Mouse (Mus musculus) embryonic facial prominence, embryonic 11.5 days (tissue): ENCODE data around the gene Ftl1. TPM values are rescaled to one million over a fixed set of nuclear protein-coding genes. Genes with fewer than 3 reads are reported as not detected.
"Not testable (repeated sequence)": the region's sequence is repeated elsewhere in the genome, so short reads cannot be mapped to it uniquely, and the experiment has no call there.

ENCODE experiments used
- ATAC-seq: fragments of 200-750 bp; cut with Nextera tagmentation; replicated peaks from 2 replicates; pipeline ENCODE4 v1.8.0; 2017; ENCODE audit warnings: low read depth; ENCODE audit not compliant: insufficient number of reproducible peaks, low FRiP score, low TSS enrichment
- DNase-seq: peaks from one replicate; pipeline ENCODE4 v3.0.0-alpha.2; 2015; ENCODE audit warnings: low spot score
- H3K27ac ChIP-seq: fragments of 300-500 bp; sonication (generic); replicated peaks from 2 replicates; pipeline ENCODE4 v1.5.1; 2014; ENCODE audit warnings: mild to moderate bottlenecking, low read depth, low read length, control low read depth
- H3K27me3 ChIP-seq: fragments of 300-500 bp; sonication (generic); 2 replicates; pipeline ENCODE4 v1.6.1; 2014; ENCODE audit warnings: mild to moderate bottlenecking, low read length, moderate library complexity, mixed read lengths; ENCODE audit not compliant: control insufficient read depth, insufficient read depth
- H3K36me3 ChIP-seq: fragments of 300-500 bp; sonication (generic); replicated peaks from 2 replicates; pipeline ENCODE4 v1.6.1; 2014; ENCODE audit warnings: low read depth, mild to moderate bottlenecking, low read length, moderate library complexity, mixed read lengths; ENCODE audit not compliant: control insufficient read depth, insufficient read depth
- H3K4me1 ChIP-seq: fragments of 300-500 bp; sonication (generic); 2 replicates; pipeline ENCODE4 v1.6.1; 2014; ENCODE audit warnings: low read length, mixed read lengths; ENCODE audit not compliant: control insufficient read depth, insufficient read depth
- H3K4me2 ChIP-seq: fragments of 300-500 bp; sonication (generic); 2 replicates; pipeline ENCODE4 v1.6.1; 2014; ENCODE audit warnings: low read depth, mild to moderate bottlenecking, control low read depth, low read length, moderate library complexity
- H3K4me3 ChIP-seq: fragments of 300-500 bp; sonication (generic); 2 replicates; pipeline ENCODE4 v1.5.1; 2014; ENCODE audit warnings: low read depth, low read length, control low read depth
- H3K9ac ChIP-seq: fragments of 300-500 bp; sonication (generic); replicated peaks from 2 replicates; pipeline ENCODE4 v1.6.1; 2014; ENCODE audit warnings: mild to moderate bottlenecking, control low read depth, low read length
- H3K9me3 ChIP-seq: fragments of 300-500 bp; sonication (generic); replicated peaks from 2 replicates; pipeline ENCODE4 v1.6.1; 2016; ENCODE audit warnings: mild to moderate bottlenecking, low read length, inconsistent platforms, mixed read lengths; ENCODE audit not compliant: control insufficient read depth
- WGBS: fragments of 180-500 bp; shearing (Covaris S2); extraction: QIAGEN DNeasy Blood & Tissue Kit; methylation state at CpG from one replicate; pipeline ENCODE4 v1.1.7; 2014; 5-methylcytosine and 5-hydroxymethylcytosine counted together
- polyA plus RNA-seq: library from polyadenylated mRNA; unstranded; fragments of >200 nt; fragmentation: Nextera tagmentation; extraction: Ambion mirVana; gene quantifications from 2 replicates; pipeline ENCODE4 v1.2.1, GENCODE M21; 2014

The Ftl1 gene
- polyA plus RNA-seq, 1 experiment from 2014 or later, result 4,830 TPM

DNA sequence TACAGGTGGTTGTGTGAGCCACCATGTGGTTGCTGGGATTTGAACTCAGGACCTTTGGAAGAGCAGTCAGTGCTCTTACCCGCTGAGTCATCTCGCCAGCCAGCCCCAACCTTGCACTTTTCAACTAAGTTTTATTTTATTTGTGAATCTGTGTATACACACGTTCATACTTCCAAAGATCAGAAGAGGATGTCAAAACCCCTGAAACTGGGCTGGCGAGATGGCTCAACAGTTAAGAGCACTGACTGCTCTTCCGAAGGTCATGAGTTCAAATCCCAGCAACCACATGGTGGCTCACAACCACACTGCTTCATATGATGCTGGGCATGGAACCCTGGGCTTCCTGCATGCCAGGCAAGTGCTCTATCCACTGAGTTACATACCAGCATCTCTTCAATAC is 25.3 kb upstream of the Ftl1 start:
- not testable (repeated sequence) for H3K4me3 ChIP-seq, H3K4me1 ChIP-seq, H3K36me3 ChIP-seq, H3K9ac ChIP-seq, H3K27ac ChIP-seq, ATAC-seq, H3K4me2 ChIP-seq, H3K9me3 ChIP-seq, DNase-seq, H3K27me3 ChIP-seq
- 92% methylated on average over 5 of the region's 5 CpGs for WGBS

DNA sequence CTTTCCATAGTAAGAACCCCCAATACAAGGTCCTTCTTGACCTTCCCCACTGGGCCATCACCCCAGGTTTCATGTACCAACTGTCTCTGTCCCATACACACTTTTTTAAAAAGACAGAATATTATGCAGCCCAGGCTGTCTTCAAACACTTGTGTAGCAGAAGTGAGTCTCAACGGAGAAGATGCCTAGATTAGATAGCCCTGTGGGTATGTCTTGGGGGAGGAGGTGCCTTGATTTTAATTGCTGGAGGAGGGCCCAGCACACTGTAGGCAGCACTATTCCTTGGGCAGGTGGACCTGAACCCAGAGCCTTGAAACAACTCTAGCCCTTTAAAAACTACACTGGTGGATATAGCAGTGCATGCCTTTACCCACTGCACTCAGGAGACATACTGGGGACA is 22.5 kb upstream of the Ftl1 start:
- no peak for ATAC-seq
- H3K27me3 ChIP-seq, result no peaks in the 10 kb centered on the region
- H3K9me3 ChIP-seq, result no peaks in the 10 kb centered on the region
- no peak overlapping the region for H3K9ac ChIP-seq
- H3K4me1 ChIP-seq, result no peaks in the 10 kb centered on the region
- WGBS, result 90% methylated on average over 1 of the region's 1 CpGs
- no peaks in the 10 kb centered on the region for H3K36me3 ChIP-seq
- no peak overlapping the region for H3K4me2 ChIP-seq
- no peak overlapping the region for H3K4me3 ChIP-seq
- DNase-seq, result no peak
- no peak overlapping the region for H3K27ac ChIP-seq

DNA sequence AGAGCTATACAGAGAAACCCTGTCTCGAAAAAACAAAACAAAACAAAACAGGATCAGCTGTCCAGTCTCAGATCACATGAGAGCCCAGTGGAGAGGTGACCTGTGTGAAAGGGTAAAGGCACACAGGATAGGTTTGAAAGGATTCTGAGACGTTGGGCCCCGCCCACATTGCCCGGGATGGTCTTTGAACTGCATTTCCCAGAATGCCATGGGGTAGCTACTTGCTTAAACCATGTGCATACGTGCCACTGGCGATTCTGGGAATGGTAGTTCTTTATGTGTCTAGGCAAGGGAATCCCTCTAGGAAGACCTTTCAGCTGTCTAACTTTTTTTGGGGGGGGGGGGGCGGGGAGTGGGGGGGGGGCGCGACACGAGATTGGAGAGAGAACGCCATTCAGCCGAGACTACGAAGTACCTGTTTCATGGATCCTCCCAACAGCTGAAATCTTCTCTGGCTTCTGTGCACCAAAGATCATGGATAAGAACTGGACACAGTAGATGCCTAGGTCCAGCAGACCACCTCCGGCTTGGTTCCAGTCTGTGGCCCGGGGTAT is 21.8 kb upstream of the Ftl1 start, which contains the start of gene Tulp2:
Gene Tulp2 (plus strand): TSS at position 504 of the 554 bp plus-strand sequence.
- Histone ChIP-seq H3K4me1 (no peaks in the 10 kb centered on the region), H3K9me3 (no peaks in the 10 kb centered on the region), H3K4me2 (no peak within 1 kb of the TSS), H3K27me3 (no peaks in the 10 kb centered on the region), H3K36me3 (no peaks in the 10 kb centered on the region), H3K4me3 (no peak within 1 kb of the TSS), H3K9ac (no peak within 1 kb of the TSS), H3K27ac (no peak within 1 kb of the TSS)
- DNase-seq, result peak; percentile 78
- WGBS, result 55% methylated on average over 15 of the region's 15 CpGs
- peak; percentile 64; the same call in 1 of the 2 replicates for ATAC-seq

DNA sequence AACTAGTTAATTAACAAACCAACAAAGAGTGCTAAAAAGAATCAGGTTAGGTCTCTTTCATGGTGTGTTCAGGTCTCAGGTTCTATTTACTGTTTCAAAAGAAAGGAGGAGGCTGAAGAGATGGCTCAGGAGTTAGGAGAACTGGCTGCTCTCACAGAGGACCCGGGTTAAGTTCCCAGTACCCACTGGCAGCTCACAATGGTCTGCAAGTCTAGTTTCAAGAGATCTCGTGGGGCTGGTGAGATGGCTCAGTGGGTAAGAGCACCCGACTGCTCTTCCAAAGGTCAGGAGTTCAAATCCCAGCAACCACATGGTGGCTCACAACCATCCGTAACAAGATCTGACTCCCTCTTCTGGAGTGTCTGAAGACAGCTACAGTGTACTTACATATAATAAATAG is 20.6 kb upstream of the Ftl1 start:
- H3K9ac ChIP-seq, DNase-seq, H3K4me1 ChIP-seq, H3K36me3 ChIP-seq, H3K27me3 ChIP-seq, H3K4me2 ChIP-seq, H3K4me3 ChIP-seq, ATAC-seq, H3K9me3 ChIP-seq, H3K27ac ChIP-seq: not testable (repeated sequence)
- 75% methylated on average over 3 of the region's 4 CpGs for WGBS

DNA sequence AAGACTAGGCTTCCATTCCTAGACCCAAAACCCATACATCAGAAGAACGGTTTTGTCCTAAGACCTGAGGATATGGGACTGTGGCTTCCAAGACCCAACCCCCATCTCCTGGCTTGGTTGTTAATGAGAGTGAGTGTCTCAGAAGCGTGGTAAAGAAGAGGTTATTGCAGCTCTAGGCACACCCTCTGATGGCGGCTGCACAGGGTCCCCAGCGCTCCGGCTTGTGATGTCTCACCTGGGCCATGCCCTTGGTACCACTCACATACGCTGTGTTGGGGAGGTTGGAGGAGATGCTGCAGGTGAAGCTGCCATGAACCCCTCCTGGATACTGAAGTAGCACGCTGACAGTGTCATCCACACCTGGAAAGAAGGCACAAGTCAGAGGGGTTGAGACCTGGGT is 19.1 kb upstream of the Ftl1 start:
- Histone ChIP-seq H3K27me3 (no peaks in the 10 kb centered on the region), H3K36me3 (no peaks in the 10 kb centered on the region), H3K9ac (no peak overlapping the region), H3K4me1 (no peaks in the 10 kb centered on the region), H3K27ac (no peak overlapping the region), H3K9me3 (no peaks in the 10 kb centered on the region), H3K4me2 (no peak overlapping the region), H3K4me3 (no peak overlapping the region)
- 94% methylated on average over 7 of the region's 7 CpGs for WGBS
- DNase-seq, result no peak
- ATAC-seq, result 0 out of 2 replicates have a peak, but pooled peaks have one; percentile 4

DNA sequence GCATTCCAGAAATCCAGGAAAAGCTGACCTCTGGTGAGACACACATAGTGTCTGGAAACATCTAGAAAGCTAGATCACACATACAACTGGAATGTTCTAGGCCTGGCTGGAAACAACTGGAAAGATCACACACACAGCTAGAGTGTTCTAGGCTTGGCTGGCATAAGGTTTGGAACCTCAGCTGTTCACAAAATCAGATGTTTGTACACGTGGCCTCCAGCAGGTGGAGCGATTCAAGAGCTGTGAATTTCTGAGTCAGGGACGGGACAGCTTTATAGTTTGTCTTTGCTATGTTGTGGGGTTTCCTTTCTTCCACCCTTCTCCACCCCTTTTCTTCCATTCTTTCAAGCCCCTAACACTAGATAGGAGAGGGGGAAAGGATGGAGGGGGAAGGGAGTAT is 17.3 kb upstream of the Ftl1 start:
- no peak overlapping the region for H3K4me2 ChIP-seq
- peak; percentile 74 for DNase-seq
- no peak overlapping the region for H3K9ac ChIP-seq
- no peaks in the 10 kb centered on the region for H3K36me3 ChIP-seq
- H3K27ac ChIP-seq, result no peak overlapping the region
- no peaks in the 10 kb centered on the region for H3K9me3 ChIP-seq
- ATAC-seq, result no peak
- H3K27me3 ChIP-seq, result no peaks in the 10 kb centered on the region
- WGBS, result 12% methylated on average over 3 of the region's 3 CpGs
- H3K4me1 ChIP-seq, result no peaks in the 10 kb centered on the region
- no peak overlapping the region for H3K4me3 ChIP-seq

DNA sequence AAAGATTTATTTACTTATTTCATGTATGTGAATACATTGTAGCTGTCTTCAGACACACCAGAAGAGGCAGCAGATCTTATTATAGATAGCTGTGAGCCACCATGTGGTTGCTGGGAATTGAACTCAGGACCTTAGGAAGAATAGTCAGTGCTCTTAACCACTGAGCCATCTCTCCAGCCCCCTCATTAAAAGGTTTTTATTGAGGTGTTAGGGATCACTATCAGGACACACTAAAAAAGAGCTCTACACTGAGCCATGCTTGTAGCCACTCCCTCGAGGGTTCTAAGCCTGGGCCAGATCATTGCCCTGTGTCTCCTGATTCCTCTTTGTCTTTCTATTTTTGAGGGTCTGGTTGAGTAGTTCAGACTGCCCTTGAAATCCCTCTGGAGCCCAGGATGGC is 16.8 kb upstream of the Ftl1 start:
- Histone ChIP-seq H3K4me3 (no peak overlapping the region), H3K9me3 (no peaks in the 10 kb centered on the region), H3K4me2 (no peak overlapping the region), H3K36me3 (no peaks in the 10 kb centered on the region), H3K9ac (no peak overlapping the region), H3K27me3 (no peaks in the 10 kb centered on the region), H3K27ac (no peak overlapping the region), H3K4me1 (no peaks in the 10 kb centered on the region)
- no peak for DNase-seq
- WGBS, result 58% methylated on average over 1 of the region's 1 CpGs
- ATAC-seq, result no peak

DNA sequence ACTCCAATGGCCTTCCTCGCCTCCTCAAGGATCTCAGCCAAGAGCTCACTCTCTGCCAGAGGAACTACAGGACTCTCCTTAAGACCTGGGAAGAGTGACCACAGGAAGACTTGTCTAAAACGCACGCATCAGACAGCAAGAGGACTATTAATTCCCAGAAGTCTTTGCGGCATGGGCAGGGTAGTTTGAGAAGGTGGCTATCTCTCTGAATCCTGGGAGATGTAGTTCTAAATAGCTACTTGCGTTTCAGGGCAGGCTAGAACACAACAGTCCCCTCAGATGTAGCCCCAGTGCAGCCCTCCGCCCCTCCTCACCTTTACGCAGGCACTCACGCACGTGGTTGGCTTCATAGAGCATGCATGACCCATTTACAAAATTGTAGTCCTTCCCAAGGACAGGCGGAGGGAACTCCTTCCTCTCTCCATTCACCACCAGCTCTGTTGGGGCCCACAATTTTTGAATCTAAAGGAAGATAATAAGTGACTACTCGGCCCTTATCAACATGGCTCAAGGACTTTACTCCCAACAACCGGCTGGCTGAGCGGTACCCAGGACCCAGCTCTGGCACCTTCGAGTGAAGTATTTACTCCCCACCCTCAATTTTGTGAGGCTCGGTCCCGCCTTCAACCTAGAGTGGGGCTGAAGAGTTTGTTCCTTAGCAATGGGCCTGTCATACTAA is 15.7 kb upstream of the Ftl1 start:
- no peaks in the 10 kb centered on the region for H3K4me1 ChIP-seq
- no peaks in the 10 kb centered on the region for H3K9me3 ChIP-seq
- ATAC-seq (no peak), DNase-seq (peak; percentile 22)
- H3K4me3 ChIP-seq, result no peak overlapping the region
- H3K27me3 ChIP-seq, result no peaks in the 10 kb centered on the region
- no peaks in the 10 kb centered on the region for H3K36me3 ChIP-seq
- WGBS, result 72% methylated on average over 16 of the region's 16 CpGs
- H3K4me2 ChIP-seq, result no peak overlapping the region; the same call in 1 of the 2 replicates
- H3K9ac ChIP-seq, result peak overlapping the region; percentile 30; the same call in 1 of the 2 replicates
- H3K27ac ChIP-seq, result no peak overlapping the region
